Mouse (Mus musculus): ENCODE measurements around the gene Sesn3.
"Not testable (repeated sequence)": the region's sequence is repeated elsewhere in the genome, so short reads cannot be mapped to it uniquely, and the experiment has no call there.

The Sesn3 gene

DNA sequence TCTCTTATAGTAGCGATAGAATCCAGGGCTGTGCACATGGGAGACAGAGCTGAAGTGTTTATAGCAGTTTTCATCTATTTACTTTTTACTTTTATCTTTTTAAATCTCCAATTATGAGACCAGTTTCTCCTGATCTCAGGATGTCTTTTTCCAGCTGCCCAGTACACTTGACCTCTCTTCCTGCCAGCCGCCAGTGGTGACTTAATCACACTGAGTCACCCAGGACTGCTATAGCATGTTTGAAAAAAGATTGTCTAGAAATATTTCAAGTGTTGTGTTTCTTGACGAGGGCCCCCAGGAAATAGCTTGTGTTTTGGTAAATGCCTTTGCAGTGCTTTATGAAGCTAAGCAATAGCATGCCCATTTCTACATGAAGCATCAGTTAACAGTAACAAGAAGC, 10.2 kb downstream of the Sesn3 start:
- DNase-seq, result no peak

- no peak for DNase-seq
These were observed 12.4 kb downstream of the Sesn3 start for GRCm38 (mm10) chr9:14287234-14287633.

DNA sequence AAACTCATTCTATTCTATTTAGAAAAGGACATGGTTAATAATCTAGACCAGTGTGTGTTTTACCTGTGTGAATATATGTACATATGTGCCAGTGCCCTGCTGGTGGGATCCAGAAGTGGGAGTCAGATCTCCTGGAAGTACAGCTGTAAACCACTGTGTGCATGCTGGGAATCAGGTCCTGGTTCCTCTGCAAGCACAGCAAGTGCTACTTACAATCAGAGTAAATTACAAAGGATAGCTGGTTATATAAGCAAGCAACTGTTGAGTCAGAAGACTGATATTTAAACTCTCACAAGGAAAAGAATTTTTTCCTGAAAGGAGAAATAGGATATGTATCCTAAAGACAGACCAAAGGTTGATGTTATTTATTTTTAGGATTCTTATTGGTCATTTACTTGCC, 13.6 kb downstream of the Sesn3 start:
- no peak for DNase-seq

- no peak for DNase-seq
These were observed 19.0 kb downstream of the Sesn3 start for GRCm38 (mm10) chr9:14293866-14294265.

DNA sequence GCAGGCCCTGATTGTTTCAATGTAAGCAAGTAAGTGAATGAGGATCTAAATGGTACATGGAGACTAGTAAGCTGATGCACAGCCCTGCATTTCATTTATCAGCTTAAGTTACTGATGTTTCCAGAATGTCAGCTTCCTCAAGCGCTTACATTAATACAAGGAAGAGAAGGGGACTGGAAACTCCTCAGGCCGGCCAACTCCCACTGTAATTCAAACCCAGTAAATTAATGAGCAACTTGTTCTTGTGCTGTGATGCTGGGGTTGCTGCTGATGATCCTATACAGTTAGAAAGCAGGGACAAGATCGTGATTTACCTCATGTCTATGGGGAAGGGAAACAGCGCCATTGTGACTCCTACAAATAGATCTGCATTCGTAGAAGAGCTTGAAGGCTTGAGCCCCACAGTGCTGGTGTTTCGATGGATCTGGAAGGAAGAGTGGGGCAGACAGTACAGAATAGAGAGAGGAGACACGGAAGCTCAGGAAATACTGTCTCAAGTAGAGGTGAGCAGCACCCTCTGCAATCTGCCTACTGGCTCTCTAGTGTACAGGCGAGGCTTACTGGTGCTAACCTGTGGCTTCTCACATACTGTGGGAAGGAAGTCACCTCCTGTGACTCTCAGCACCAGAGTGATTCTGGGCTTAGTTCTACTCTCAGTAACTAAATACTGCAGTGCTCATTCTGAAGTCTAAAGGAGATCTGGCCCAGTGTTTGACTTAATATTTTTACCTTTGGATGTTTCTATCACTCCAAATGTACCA, 21.0 kb downstream of the Sesn3 start:
- no peak for DNase-seq

DNA sequence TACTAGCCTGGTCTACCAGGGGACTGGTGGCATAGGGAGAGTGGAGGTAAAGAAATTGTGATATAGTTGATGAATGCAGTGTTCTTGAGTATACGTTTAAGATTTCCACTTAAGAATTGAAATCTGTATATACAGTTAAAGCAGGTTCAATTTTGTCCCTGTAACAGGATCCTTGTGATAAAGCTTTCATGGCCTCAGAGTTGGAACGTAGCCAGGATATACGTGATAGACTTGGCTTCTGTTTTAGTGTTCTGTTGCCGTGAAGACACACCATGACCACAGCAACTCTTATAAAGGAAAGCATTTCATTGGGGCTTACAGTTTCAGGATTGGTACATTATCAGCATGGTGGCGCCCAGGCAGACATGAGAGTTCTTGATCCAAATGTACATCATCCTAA, 22.3 kb downstream of the Sesn3 start:
- DNase-seq, result no peak

DNA sequence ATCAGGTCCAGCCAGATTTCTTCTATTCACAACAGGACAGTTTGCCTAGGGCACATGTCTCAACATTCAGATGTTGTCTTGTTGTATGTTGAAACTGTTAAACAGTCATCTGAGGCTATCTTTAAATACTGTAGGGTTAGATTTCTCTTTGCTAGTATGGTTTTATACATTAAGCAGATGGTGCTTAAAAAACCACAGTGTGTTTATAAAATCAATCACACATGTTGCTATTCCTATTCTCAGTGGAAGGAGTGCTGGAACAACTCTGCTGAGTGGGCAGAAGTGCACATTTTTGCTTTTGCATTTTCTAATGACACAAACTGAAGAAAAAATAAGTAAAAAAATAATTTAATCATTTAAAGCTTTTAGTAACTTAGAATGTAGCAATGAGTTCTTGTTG, 25.0 kb downstream of the Sesn3 start:
- DNase-seq, result no peak

GRCm38 (mm10) chr9:14300795-14301194, 25.9 kb downstream of the Sesn3 start:
- DNase-seq, result no peak

- DNase-seq, result no peak
These were observed 29.5 kb downstream of the Sesn3 start for GRCm38 (mm10) chr9:14304262-14304968.

- no peak for DNase-seq
These were observed 32.5 kb downstream of the Sesn3 start for GRCm38 (mm10) chr9:14307341-14307740.

GRCm38 (mm10) chr9:14313968-14314367, 39.1 kb downstream of the Sesn3 start:
- no peak for DNase-seq

DNA sequence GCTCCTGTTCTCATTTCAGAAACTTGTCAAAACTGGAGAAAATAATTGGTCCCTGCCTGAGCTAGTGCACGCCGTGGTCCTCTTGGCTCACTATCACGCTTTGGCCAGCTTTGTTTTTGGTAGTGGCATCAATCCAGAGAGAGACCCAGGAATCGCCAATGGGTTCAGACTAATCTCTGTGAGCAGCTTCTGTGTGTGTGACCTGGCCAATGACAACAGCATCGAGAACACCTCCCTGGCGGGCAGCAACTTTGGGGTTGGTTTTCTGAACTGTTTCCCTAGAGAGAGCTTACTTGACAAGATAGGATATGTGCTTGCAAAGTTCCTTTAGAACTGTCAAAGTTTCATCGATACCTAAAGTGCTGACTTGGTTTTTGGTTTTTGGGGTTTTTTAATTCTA, 39.6 kb downstream of the Sesn3 start:
- DNase-seq, result no peak

- DNase-seq, result no peak
These were observed 41.8 kb downstream of the Sesn3 start for GRCm38 (mm10) chr9:14316618-14317017.

DNA sequence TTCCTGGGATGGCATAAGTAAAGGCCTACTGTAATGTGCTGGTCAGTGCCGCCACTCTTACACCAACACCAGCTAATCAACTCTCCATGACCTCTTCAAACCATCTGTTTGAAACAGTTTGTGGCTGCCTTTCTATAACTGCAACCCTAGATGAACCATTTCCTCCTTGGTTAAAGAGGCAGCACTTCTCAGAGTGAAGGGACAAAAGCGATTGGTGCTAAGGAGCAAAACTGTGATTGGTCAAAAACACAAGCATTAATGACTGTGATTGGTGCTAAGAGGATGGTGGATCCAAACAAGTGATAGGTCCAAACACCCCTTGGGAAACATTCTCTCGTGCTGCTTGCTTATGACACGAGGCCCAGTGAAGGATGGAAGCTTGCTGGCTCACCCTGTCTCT, 61.0 kb downstream of the Sesn3 start:
- DNase-seq, result no peak

- no peak for DNase-seq
These were observed 62.0 kb downstream of the Sesn3 start for GRCm38 (mm10) chr9:14336901-14337300.

DNA sequence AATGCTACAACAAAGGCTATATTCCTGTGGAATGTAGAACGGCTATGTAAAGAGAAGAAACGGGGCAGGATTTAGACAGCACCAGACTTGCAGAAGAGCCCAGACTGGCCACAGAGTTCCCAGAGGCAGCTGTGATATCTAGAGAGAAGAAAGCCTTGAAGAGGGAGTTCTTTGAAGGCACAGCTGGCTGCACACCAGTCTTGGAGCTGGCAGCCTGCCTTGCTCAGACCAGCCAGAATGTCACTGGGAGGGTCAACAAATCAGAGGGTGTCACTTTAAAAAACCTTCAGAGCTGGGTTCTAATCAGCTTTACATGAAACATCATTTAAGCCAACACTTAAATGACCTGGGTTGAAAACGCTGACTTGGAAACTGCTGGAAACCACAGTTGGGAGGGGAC, 63.8 kb downstream of the Sesn3 start:
- no peak for DNase-seq

- peak; percentile 80 to 82 for DNase-seq
These were observed 67.3 kb downstream of the Sesn3 start for GRCm38 (mm10) chr9:14342041-14342668.

- DNase-seq, result not testable (repeated sequence)
These were observed 71.0 kb downstream of the Sesn3 start for GRCm38 (mm10) chr9:14345866-14346265.

DNA sequence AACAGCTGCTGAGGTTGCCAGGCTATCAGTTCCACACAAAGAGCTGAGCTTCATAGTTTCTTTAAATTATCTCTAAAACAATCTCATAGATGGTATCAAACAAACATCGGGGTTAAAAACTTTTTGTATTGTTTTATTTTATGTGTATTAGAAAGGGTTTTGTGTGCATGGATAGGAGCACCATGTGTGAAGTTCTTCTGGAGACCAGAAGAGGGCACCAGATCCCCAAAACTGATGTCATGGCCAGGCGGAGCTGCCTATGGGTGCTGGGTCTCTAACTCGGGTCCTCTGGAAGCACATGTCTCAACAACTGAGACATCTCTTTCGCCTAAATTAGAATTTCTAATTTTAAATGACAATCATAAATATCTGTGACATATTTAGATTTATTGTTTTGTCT, 73.5 kb downstream of the Sesn3 start:
- peak; percentile 29 for DNase-seq

DNA sequence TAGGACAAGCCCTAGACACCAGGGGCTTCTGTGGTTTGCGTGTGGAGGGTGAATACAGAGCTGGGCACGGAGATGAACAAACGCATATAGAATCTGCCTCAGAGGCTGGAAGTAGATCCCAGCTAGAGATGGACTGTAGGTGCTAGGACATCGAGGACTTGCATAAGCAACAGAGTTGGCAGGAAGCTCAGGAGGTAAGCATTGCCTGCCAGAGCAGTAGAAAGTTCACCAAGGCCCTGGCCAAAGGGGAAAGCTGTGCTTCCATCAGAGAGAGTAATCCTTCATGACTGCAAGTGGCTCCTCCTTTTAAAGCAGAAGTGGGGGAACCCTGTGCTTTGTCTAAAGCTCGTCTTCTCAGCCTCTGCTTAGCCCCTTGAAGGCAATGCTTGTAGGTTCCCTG, 74.5 kb downstream of the Sesn3 start:
- DNase-seq, result no peak

GRCm38 (mm10) chr9:14350787-14351186, 75.9 kb downstream of the Sesn3 start:
- DNase-seq, result no peak

GRCm38 (mm10) chr9:14352337-14352736, 77.5 kb downstream of the Sesn3 start:
- no peak for DNase-seq

- DNase-seq, result no peak
These were observed 80.0 kb downstream of the Sesn3 start for GRCm38 (mm10) chr9:14354852-14355251.

DNA sequence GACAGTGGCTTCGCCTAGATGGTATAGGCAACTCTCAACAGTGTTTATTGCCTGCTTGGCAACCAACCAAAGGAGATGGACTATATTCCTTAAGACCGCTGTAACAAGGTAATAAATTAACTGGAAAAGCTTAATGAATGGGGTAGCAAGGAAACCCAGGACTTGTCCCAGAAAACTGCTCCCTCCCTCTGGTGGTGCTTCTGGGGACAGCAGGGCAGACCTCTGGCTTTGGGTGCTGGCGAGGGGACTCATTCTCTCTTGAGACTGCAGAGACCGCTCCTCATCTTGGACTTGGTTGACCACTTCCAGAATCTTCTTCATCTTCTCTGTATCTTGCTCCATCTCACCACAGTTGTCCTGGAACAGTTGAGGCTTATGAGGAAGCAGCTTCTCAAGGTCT, 82.2 kb downstream of the Sesn3 start:
- no peak for DNase-seq

Measured in thymus, postnatal 36 days (tissue).